ENCODE assay signal across 9 mouse cellular contexts in genomic region chr4:58552229-58552628, GRCm38 (mm10). TPM values are rescaled to one million over a fixed set of nuclear protein-coding genes. Genes with fewer than 3 reads are reported as not detected.
A peak's percentile ranks its signal among the peaks of the same experiment; 100 is the strongest.
DNase-seq lines count a peak whose midpoint lies in the region; ATAC-seq lines count a peak whose summit lies in the region.
"Had no signal": no experiment of that assay in that cellular context is flagged by ENCODE, and none has a peak within 500 bp of the region (broad histone marks: within the 10 kb centered on the region; RNA-seq: fewer than 3 reads in every experiment).

No protein-coding gene starts in this region.

- H3K27me3 ChIP-seq in heart, embryonic 11.5 days (ENCODE audit: control insufficient read depth, insufficient read depth, low read length): no peaks in the 10 kb centered on the region
- H3K27me3 ChIP-seq in hindbrain, embryonic 12.5 days: peaks cover 8% of the 10 kb centered on the region
- H3K27me3 ChIP-seq in midbrain, embryonic 12.5 days: peaks cover 28% of the 10 kb centered on the region
- H3K27me3 ChIP-seq: CH12.LX had no signal

- peaks cover 10% of the 10 kb centered on the region; the same call in 1 of the 2 replicates for H3K4me1 ChIP-seq in heart, embryonic 11.5 days (ENCODE audit: control insufficient read depth, insufficient read depth, low read length)
- no peaks in the 10 kb centered on the region for H3K4me1 ChIP-seq in brown adipose tissue, adult 24 weeks (ENCODE audit: control insufficient read depth, insufficient read depth, insufficient read length, low read length)
- peaks cover 13% of the 10 kb centered on the region for H3K4me1 ChIP-seq in hindbrain, embryonic 12.5 days
- H3K4me1 ChIP-seq in midbrain, embryonic 12.5 days: peaks cover 10% of the 10 kb centered on the region; the same call in 1 of the 2 replicates

- no peak overlapping the region for H3K27ac ChIP-seq in heart, embryonic 11.5 days (ENCODE audit: low read depth, low read length)
- peak overlapping the region; percentile 19; the same call in 1 of the 2 replicates for H3K27ac ChIP-seq in brown adipose tissue, adult 24 weeks (replicated peaks; ENCODE audit: low read depth, low read length)
- H3K27ac ChIP-seq in hindbrain, embryonic 12.5 days: peak overlapping the region; percentile 68; the same call in 1 of the 2 replicates
- H3K27ac ChIP-seq in midbrain, embryonic 12.5 days (replicated peaks): no peak overlapping the region

- peak overlapping the region; percentile 98 for H3K4me2 ChIP-seq in heart, embryonic 11.5 days
- H3K4me2 ChIP-seq in hindbrain, embryonic 12.5 days (replicated peaks): peak overlapping the region; percentile 88
- peak overlapping the region; percentile 88 for H3K4me2 ChIP-seq in midbrain, embryonic 12.5 days (replicated peaks)

- WGBS in heart, embryonic 11.5 days (ENCODE audit: insufficient replicate concordance): 5% methylated on average over 10 of the region's 10 CpGs
- WGBS in hindbrain, embryonic 12.5 days: 4% methylated on average over 10 of the region's 10 CpGs
- whole genome bisulfite sequencing in midbrain, embryonic 12.5 days: 4% methylated on average over 10 of the region's 10 CpGs

- peak overlapping the region; percentile 72 for H3K9ac ChIP-seq in heart, embryonic 11.5 days (ENCODE audit: low read depth, low read length)
- H3K9ac ChIP-seq in hindbrain, embryonic 12.5 days: peak overlapping the region; percentile 73; the same call in 1 of the 2 replicates
- H3K9ac ChIP-seq in midbrain, embryonic 12.5 days (replicated peaks): no peak overlapping the region

- H3K36me3 ChIP-seq in heart, embryonic 11.5 days (ENCODE audit: control insufficient read depth, insufficient read depth, low read length): no peaks in the 10 kb centered on the region
- H3K36me3 ChIP-seq in hindbrain, embryonic 12.5 days: no peaks in the 10 kb centered on the region
- H3K36me3 ChIP-seq in midbrain, embryonic 12.5 days: no peaks in the 10 kb centered on the region

- no peaks in the 10 kb centered on the region for H3K9me3 ChIP-seq in heart, embryonic 11.5 days (replicated peaks; ENCODE audit: control insufficient read depth, low read length)
- no peaks in the 10 kb centered on the region for H3K9me3 ChIP-seq in hindbrain, embryonic 12.5 days (replicated peaks)
- no peaks in the 10 kb centered on the region for H3K9me3 ChIP-seq in midbrain, embryonic 12.5 days

- intact Hi-C loops in heart, postnatal 14 days (cut with DNase I): loop anchor here (2.0 to 5.0 kb wide), 4 partner anchors 110 to 285 kb away; no protein-coding TSS in a partner anchor

- no peak for DNase-seq in heart, postnatal 14 days
- no peak for DNase-seq in spleen, postnatal 36 days (ENCODE audit: low spot score in 2 of 2)
- no peak for DNase-seq in left cerebral cortex, adult 11 months (ENCODE audit: low spot score)
- DNase-seq in layer of hippocampus, adult 8-10 months (ENCODE audit: low spot score in 2 of 2): no peak

- ATAC-seq in heart, embryonic 11.5 days (replicated peaks; ENCODE audit: insufficient number of reproducible peaks, low FRiP score, low TSS enrichment): no peak
- ATAC-seq in hindbrain, embryonic 12.5 days (ENCODE audit: low FRiP score): no peak
- ATAC-seq in midbrain, embryonic 12.5 days (ENCODE audit: low FRiP score, low read depth): no peak

- peak overlapping the region; percentile 64 for H3K4me3 ChIP-seq in heart, embryonic 11.5 days (ENCODE audit: low read depth, low read length)
- H3K4me3 ChIP-seq in brown adipose tissue, adult 24 weeks (ENCODE audit: insufficient read depth, low read depth, low read length): peak overlapping the region; percentile 66
- H3K4me3 ChIP-seq in hindbrain, embryonic 12.5 days: peak overlapping the region; percentile 70
- H3K4me3 ChIP-seq in midbrain, embryonic 12.5 days: peak overlapping the region; percentile 67

RNA-seq across cellular contexts. Expression of gene Lpar1, which starts 1.5 kb away (rescaled TPM):
- 20.5 and 21.7 TPM in 2 replicates for polyA plus RNA-seq in heart, embryonic 11.5 days (2014; fragmentation: Nextera tagmentation; extraction: Ambion mirVana)
- 10 to 100 TPM; 18.4 to 19.1 TPM for total RNA-seq in heart, postnatal 14 days (2021)
- polyA plus RNA-seq in brown adipose tissue, adult 24 weeks (2012; ENCODE audit: insufficient read depth, insufficient read length, missing spikeins): 3.8 and 5.1 TPM in 2 replicates
- 63.6 and 78.1 TPM in 2 replicates for polyA plus RNA-seq in hindbrain, embryonic 12.5 days (2016; fragmentation: Nextera tagmentation; extraction: Ambion mirVana)
- 35.3 and 46.4 TPM in 2 replicates for polyA plus RNA-seq in midbrain, embryonic 12.5 days (2016; fragmentation: Nextera tagmentation; extraction: Ambion mirVana)
- 10 to 100 TPM; 19.0 to 22.7 (median 22.1) TPM for total RNA-seq in layer of hippocampus, adult 8-10 months (2022)

Comparison
In these comparisons a context has a peak if more than half of its experiments do, and no peak if none do; other contexts are left out.
1. H3K27ac ChIP-seq: peak in brown adipose tissue, adult 24 weeks (single experiment) and hindbrain, embryonic 12.5 days (single experiment); none in heart, embryonic 11.5 days (single experiment) and midbrain, embryonic 12.5 days (single experiment).
2. Peak in every context shown above with its lines, with median percentiles within 50 percentile points of each other: H3K4me2 ChIP-seq and H3K4me3 ChIP-seq.